Mouse (Mus musculus) sigmoid colon, adult 10 weeks (tissue): ENCODE measurements around the gene Epsti1. TPM values are rescaled to one million over a fixed set of nuclear protein-coding genes. Genes with fewer than 3 reads are reported as not detected.

Source experiments
- polyA plus RNA-seq: library from polyadenylated mRNA; stranded (reverse); fragments of 350-450 nt; fragmentation: Illumina TruSeq; extraction: RNeasy Lipid Tissue Mini Kit (QIAGEN cat#74804); gene quantifications from one replicate; pipeline ENCODE4 v1.2.3, GENCODE M21; 2014; ENCODE audit warnings: low read depth, low replicate concordance

The Epsti1 gene
- 75.9 TPM for polyA plus RNA-seq

DNA sequence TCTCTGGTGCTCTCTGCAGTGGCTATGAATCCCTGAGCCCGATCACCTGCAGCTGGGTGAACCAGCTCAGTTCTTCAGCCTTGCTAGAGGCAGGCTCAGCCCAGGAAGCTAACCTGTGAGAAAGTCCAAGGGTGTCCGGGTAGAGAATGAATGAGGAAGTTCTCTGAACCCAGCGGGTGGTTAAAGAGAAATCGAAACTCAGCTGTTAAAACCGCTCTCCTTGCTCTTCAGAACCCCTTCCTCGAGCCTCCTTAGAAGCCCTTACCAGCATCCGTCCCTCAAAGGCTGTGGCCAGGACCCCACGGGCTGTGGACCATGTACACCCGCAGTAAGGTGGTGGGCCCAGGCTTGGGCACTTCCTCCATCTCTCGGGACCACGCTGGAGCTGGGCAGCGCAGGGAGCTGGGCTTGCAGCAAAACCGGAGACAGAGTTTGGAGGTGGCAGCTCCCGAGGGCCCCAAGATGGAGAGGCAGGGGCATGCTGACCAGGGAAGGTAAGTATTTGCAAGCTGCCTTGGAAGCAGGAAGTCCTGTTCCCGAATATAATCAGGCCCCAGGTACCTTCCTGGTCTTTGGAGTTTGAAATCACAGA is at the start of gene Epsti1:
Gene Epsti1 (plus strand): TSS at position 69 of the 592 bp plus-strand sequence.

DNA sequence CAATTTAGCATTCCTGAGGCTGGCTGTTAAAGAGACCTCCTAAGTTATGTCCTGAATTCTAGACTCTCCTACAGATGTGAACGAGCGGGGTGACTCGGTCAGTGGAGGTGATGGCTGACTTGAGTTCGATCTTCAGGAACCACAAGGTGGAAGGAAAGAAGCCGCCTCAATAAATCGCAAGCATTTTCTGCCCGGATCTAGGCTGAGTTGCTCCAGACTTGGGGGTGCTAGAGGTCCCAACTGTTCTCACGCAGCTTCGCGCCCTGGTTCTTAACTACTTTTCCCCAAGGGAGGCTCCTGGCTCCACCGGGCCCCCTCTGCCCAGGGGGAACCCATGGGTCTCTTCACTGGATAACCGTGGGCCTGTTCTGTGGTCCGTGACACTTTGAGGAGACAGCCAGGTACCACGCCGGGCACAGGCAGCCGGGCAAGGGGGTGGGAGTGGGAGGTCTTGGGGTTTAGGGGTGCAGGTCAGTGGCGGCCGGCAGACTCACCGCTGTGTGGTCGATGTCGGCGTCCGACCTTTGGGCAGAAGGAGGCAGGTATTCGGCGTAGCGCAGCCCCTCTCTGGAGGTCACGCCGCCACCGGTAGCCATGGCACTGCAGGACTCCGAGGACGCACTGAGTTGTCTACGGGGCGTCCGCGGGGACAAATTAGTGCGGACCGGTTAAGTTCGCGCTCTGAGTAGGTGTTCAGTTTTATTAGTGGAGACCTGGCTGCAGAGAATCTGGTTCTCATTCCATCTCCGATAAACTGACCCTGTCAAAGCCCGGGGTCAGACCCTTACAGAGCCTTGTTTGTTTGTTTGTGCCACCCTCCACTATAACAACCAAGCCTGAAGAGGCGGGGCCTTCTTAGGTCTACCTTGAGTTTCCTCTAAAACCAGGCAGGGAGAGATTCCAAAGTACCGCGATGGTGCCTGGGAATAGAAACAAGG is 29.5 kb upstream of the Epsti1 start, which contains the start of gene Dnajc15:
Gene Dnajc15 (minus strand): TSS at position 822 of the 938 bp plus-strand sequence.

Other genes with a start within 250 kb of the Epsti1 start
- gene Dnajc15, start 29.1 kb upstream of the Epsti1 start, polyA plus RNA-seq: 129 TPM
- gene Fam216b, start 184.8 kb downstream of the Epsti1 start, polyA plus RNA-seq: not detected